Mouse (Mus musculus): ENCODE data around the gene St6galnac6. TPM values are rescaled to one million over a fixed set of nuclear protein-coding genes. Genes with fewer than 3 reads are reported as not detected.

The St6galnac6 gene
- polyA plus RNA-seq, 1 experiment from 2014 or later, result 8.5 TPM

- H3K9me3 ChIP-seq (ENCODE audit: control insufficient read depth, low read length), result no peaks in the 10 kb centered on the region
- H3K27me3 ChIP-seq (ENCODE audit: control insufficient read depth, insufficient read depth, low read length), result no peaks in the 10 kb centered on the region
- no peaks in the 10 kb centered on the region for H3K4me1 ChIP-seq (replicated peaks; ENCODE audit: control insufficient read depth, insufficient read depth, low read length)
- H3K4me3 ChIP-seq (replicated peaks; ENCODE audit: low read length), result no peak overlapping the region
- WGBS, result 79% methylated on average over 13 of the region's 13 CpGs
- no peak overlapping the region for H3K27ac ChIP-seq
- no peak overlapping the region for H3K4me2 ChIP-seq (replicated peaks)
- DNase-seq (ENCODE audit: low spot score) (no peak), ATAC-seq (ENCODE audit: low FRiP score) (no peak)
- no peak overlapping the region for H3K9ac ChIP-seq
- H3K36me3 ChIP-seq (replicated peaks; ENCODE audit: control insufficient read depth, insufficient read depth), result peaks cover 13% of the 10 kb centered on the region
These were observed 2.8 kb upstream of the St6galnac6 start for GRCm38 (mm10) chr2:32596725-32597124.

- WGBS, result 90% methylated on average over 5 of the region's 5 CpGs
- Histone ChIP-seq H3K9ac (no peak overlapping the region), H3K27ac (no peak overlapping the region), H3K27me3 (ENCODE audit: control insufficient read depth, insufficient read depth, low read length) (no peaks in the 10 kb centered on the region), H3K9me3 (ENCODE audit: control insufficient read depth, low read length) (no peaks in the 10 kb centered on the region), H3K4me1 (replicated peaks; ENCODE audit: control insufficient read depth, insufficient read depth, low read length) (no peaks in the 10 kb centered on the region), H3K4me3 (replicated peaks; ENCODE audit: low read length) (no peak overlapping the region), H3K36me3 (replicated peaks; ENCODE audit: control insufficient read depth, insufficient read depth) (peaks cover 13% of the 10 kb centered on the region), H3K4me2 (replicated peaks) (no peak overlapping the region)
- no peak for DNase-seq (ENCODE audit: low spot score)
- ATAC-seq (ENCODE audit: low FRiP score), result no peak
These were observed 2.3 kb upstream of the St6galnac6 start for GRCm38 (mm10) chr2:32597248-32597647.

DNA sequence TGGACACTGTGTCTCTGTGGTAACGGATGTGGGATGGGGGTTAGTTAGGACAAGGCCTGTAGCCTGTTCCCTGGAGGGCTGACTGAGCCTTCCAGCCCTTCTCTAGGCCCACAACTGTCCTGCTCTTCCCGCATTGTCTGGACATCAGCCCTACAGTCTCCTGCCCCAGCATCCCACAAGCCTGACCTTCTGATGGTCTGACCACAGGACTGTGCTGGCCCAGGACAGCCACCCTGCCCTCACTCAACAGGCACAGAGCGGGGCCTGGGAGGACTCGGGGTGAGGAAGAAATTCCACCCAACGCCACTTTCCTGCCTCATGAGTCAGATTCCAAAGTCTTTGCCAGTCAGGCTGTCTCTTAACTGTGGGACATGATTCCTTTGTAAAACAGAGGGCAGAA lies 1.8 kb upstream of the St6galnac6 start:
- Histone ChIP-seq H3K4me2 (replicated peaks) (no peak overlapping the region), H3K27me3 (ENCODE audit: control insufficient read depth, insufficient read depth, low read length) (no peaks in the 10 kb centered on the region), H3K36me3 (replicated peaks; ENCODE audit: control insufficient read depth, insufficient read depth) (peaks cover 13% of the 10 kb centered on the region), H3K27ac (no peak overlapping the region), H3K4me1 (replicated peaks; ENCODE audit: control insufficient read depth, insufficient read depth, low read length) (no peaks in the 10 kb centered on the region), H3K4me3 (replicated peaks; ENCODE audit: low read length) (no peak overlapping the region), H3K9ac (no peak overlapping the region), H3K9me3 (ENCODE audit: control insufficient read depth, low read length) (no peaks in the 10 kb centered on the region)
- DNase-seq (ENCODE audit: low spot score) (no peak), ATAC-seq (ENCODE audit: low FRiP score) (no peak)
- WGBS, result 89% methylated on average over 5 of the region's 5 CpGs

GRCm38 (mm10) chr2:32598506-32598905 lies 1.0 kb upstream of the St6galnac6 start:
- H3K4me1 ChIP-seq (replicated peaks; ENCODE audit: control insufficient read depth, insufficient read depth, low read length), result no peaks in the 10 kb centered on the region
- no peaks in the 10 kb centered on the region for H3K9me3 ChIP-seq (ENCODE audit: control insufficient read depth, low read length)
- H3K36me3 ChIP-seq (replicated peaks; ENCODE audit: control insufficient read depth, insufficient read depth), result peaks cover 13% of the 10 kb centered on the region
- no peak overlapping the region for H3K27ac ChIP-seq
- H3K9ac ChIP-seq, result no peak overlapping the region
- ATAC-seq (ENCODE audit: low FRiP score) (no peak), DNase-seq (ENCODE audit: low spot score) (no peak)
- 92% methylated on average over 8 of the region's 8 CpGs for WGBS
- no peak overlapping the region for H3K4me2 ChIP-seq (replicated peaks)
- no peaks in the 10 kb centered on the region for H3K27me3 ChIP-seq (ENCODE audit: control insufficient read depth, insufficient read depth, low read length)
- no peak overlapping the region for H3K4me3 ChIP-seq (replicated peaks; ENCODE audit: low read length)

GRCm38 (mm10) chr2:32601417-32602065 lies 2.0 kb downstream of the St6galnac6 start:
- Histone ChIP-seq H3K9ac (no peak overlapping the region), H3K27me3 (ENCODE audit: control insufficient read depth, insufficient read depth, low read length) (no peaks in the 10 kb centered on the region)

GRCm38 (mm10) chr2:32602600-32603054 lies 3.1 kb downstream of the St6galnac6 start:
- no peak overlapping the region for H3K9ac ChIP-seq
- DNase-seq (ENCODE audit: low spot score) (peak; percentile 80), ATAC-seq (ENCODE audit: low FRiP score) (no peak)
- under 1% methylated on average over 11 of the region's 11 CpGs for WGBS
- peak overlapping the region; percentile 8 for H3K4me3 ChIP-seq (replicated peaks; ENCODE audit: low read length)
- no peak overlapping the region for H3K27ac ChIP-seq
- H3K9me3 ChIP-seq (ENCODE audit: control insufficient read depth, low read length), result no peaks in the 10 kb centered on the region
- no peaks in the 10 kb centered on the region for H3K36me3 ChIP-seq (replicated peaks; ENCODE audit: control insufficient read depth, insufficient read depth)
- peak overlapping the region; percentile 32; the same call in 1 of the 2 replicates for H3K4me2 ChIP-seq (replicated peaks)
- no peaks in the 10 kb centered on the region for H3K27me3 ChIP-seq (ENCODE audit: control insufficient read depth, insufficient read depth, low read length)
- H3K4me1 ChIP-seq (replicated peaks; ENCODE audit: control insufficient read depth, insufficient read depth, low read length), result peaks cover 6% of the 10 kb centered on the region; the same call in 1 of the 2 replicates

More at GRCm38 (mm10) chr2:32601417-32602065, 2.0 kb downstream of the St6galnac6 start:
- ATAC-seq (ENCODE audit: low FRiP score) (0 out of 2 replicates have a peak, but pooled peaks have one; percentile 22), DNase-seq (ENCODE audit: low spot score) (no peak)
- H3K4me3 ChIP-seq (replicated peaks; ENCODE audit: low read length), result no peak overlapping the region
- WGBS, result 41% methylated on average over 8 of the region's 8 CpGs
- no peaks in the 10 kb centered on the region for H3K4me1 ChIP-seq (replicated peaks; ENCODE audit: control insufficient read depth, insufficient read depth, low read length)
- no peak overlapping the region for H3K4me2 ChIP-seq (replicated peaks)
- no peaks in the 10 kb centered on the region for H3K9me3 ChIP-seq (ENCODE audit: control insufficient read depth, low read length)
- H3K27ac ChIP-seq, result no peak overlapping the region
- H3K36me3 ChIP-seq (replicated peaks; ENCODE audit: control insufficient read depth, insufficient read depth), result no peaks in the 10 kb centered on the region

DNA sequence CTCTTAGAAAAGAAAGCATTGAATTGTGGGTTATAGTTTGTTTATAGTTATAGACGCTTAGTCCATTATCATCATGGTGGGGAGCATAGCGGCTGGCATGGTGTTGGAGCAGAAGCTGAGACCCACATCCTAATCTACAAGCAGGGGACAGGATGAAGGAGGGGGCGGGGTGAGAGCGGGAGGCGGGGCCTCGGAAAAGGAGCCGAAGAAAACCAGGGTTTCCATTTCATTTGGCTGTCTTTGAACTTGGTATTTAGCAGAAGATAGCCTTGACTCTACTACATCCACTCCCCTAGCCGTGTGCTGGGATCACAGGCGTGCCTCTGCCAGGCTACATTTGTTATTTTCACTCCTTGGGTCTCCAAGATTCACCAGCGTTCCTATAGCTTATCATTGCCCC lies 5.1 kb downstream of the St6galnac6 start:
- Histone ChIP-seq H3K27me3 (ENCODE audit: control insufficient read depth, insufficient read depth, low read length) (no peaks in the 10 kb centered on the region), H3K4me1 (replicated peaks; ENCODE audit: control insufficient read depth, insufficient read depth, low read length) (peaks cover 18% of the 10 kb centered on the region; the same call in 1 of the 2 replicates), H3K9me3 (ENCODE audit: control insufficient read depth, low read length) (no peaks in the 10 kb centered on the region), H3K27ac (no peak overlapping the region), H3K4me2 (replicated peaks) (no peak overlapping the region), H3K9ac (no peak overlapping the region), H3K36me3 (replicated peaks; ENCODE audit: control insufficient read depth, insufficient read depth) (no peaks in the 10 kb centered on the region), H3K4me3 (replicated peaks; ENCODE audit: low read length) (no peak overlapping the region)
- WGBS, result 46% methylated on average over 10 of the region's 10 CpGs
- ATAC-seq (ENCODE audit: low FRiP score), result no peak
- DNase-seq (ENCODE audit: low spot score), result no peak

DNA sequence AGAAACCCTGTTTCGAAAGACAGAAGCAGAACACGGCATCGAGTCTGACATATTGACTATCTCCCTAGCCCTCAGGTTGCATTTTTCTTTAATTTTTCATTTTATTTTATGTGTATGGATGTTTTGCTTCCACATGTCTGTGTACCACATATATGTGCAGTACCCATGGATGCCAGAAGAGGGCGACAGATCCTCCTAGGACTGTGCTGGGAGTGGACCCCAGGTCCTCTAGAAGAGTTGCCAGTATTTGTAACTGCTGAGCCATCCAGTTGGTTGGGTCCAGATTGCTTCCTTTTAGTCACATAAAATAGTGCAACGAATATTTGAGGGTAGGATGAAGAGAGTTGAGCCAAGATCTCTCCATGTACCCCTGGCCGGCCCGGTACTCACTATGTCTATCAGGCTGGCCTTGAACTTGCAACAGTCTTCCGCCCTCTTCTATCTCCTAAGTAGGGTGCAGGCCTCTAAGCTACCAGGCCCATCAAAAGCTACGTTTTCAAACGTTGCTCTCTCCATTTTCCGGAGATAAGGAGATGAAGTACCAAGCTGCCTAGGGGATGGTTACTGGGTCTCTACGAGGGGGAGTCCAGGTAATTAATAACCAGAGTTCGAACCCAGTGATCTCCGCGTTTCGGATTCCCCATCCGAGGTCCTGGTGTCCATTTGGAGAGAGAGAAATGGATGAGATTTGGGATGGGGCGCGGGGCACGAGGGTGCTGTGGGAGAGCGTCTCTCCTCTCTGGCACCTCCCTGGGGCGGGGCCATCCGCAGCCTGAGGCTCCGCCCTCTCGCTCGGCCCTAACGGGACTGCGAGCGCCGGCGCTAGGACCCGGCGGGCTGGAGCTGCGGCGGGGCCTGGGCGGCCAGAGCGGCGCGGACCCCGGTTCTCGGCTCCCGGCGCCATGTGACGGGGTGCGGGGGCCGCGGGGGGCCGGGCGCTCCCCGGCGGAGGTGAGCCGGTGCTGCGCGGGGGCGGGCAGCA lies 6.9 kb downstream of the St6galnac6 start:
- Histone ChIP-seq H3K4me2 (replicated peaks) (peak overlapping the region; percentile 90), H3K9ac (peak overlapping the region; percentile 78), H3K27ac (no peak overlapping the region), H3K4me3 (replicated peaks; ENCODE audit: low read length) (peak overlapping the region; percentile 77), H3K27me3 (ENCODE audit: control insufficient read depth, insufficient read depth, low read length) (no peaks in the 10 kb centered on the region), H3K36me3 (replicated peaks; ENCODE audit: control insufficient read depth, insufficient read depth) (no peaks in the 10 kb centered on the region), H3K4me1 (replicated peaks; ENCODE audit: control insufficient read depth, insufficient read depth, low read length) (peaks cover 23% of the 10 kb centered on the region; the same call in 1 of the 2 replicates), H3K9me3 (ENCODE audit: control insufficient read depth, low read length) (no peaks in the 10 kb centered on the region)
- ATAC-seq (ENCODE audit: low FRiP score) (peak; percentile 87), DNase-seq (ENCODE audit: low spot score) (peak; percentile 80)
- 12% methylated on average over 49 of the region's 55 CpGs for WGBS

Data from hindbrain, embryonic 14.5 days (tissue).